Mouse (Mus musculus) intestine, embryonic 15.5 days (tissue): ENCODE measurements at regions not wholly inside any gene's neighbourhood (a gene's known extent, or its start where the extent isn't known, plus 50 kb on each side); places are given as distances from the start of the nearest gene placed in this dataset.

Experiments used
- ATAC-seq: fragments of 200-750 bp; cut with Nextera tagmentation; 2 replicates; pipeline ENCODE4 v1.8.0; 2017; ENCODE audit warnings: moderate TSS enrichment, moderate library complexity
- H3K27ac ChIP-seq: fragments of 300-500 bp; sonication (generic); 2 replicates; pipeline ENCODE4 v1.5.1; 2015; ENCODE audit warnings: mild to moderate bottlenecking, inconsistent platforms
- H3K27me3 ChIP-seq: fragments of 300-500 bp; sonication (generic); replicated peaks from 2 replicates; pipeline ENCODE4 v1.6.1; 2015; ENCODE audit warnings: inconsistent platforms
- H3K36me3 ChIP-seq: fragments of 300-500 bp; sonication (generic); 2 replicates; pipeline ENCODE4 v1.6.1; 2015; ENCODE audit warnings: inconsistent platforms
- H3K4me1 ChIP-seq: fragments of 300-500 bp; sonication (generic); replicated peaks from 2 replicates; pipeline ENCODE4 v1.6.1; 2015; ENCODE audit warnings: inconsistent platforms
- H3K4me2 ChIP-seq: fragments of 300-500 bp; sonication (generic); replicated peaks from 2 replicates; pipeline ENCODE4 v1.6.1; 2015; ENCODE audit warnings: mild to moderate bottlenecking, inconsistent platforms
- H3K4me3 ChIP-seq: fragments of 300-500 bp; sonication (generic); replicated peaks from 2 replicates; pipeline ENCODE4 v1.5.1; 2015; ENCODE audit warnings: inconsistent platforms
- H3K9ac ChIP-seq: fragments of 300-500 bp; sonication (generic); 2 replicates; pipeline ENCODE4 v1.6.1; 2015; ENCODE audit warnings: inconsistent platforms
- H3K9me3 ChIP-seq: fragments of 300-500 bp; sonication (generic); 2 replicates; pipeline ENCODE4 v1.6.1; 2016; ENCODE audit warnings: inconsistent platforms
- WGBS: fragments of 180-500 bp; shearing (Covaris S2); methylation state at CpG from one replicate; pipeline ENCODE4 v1.1.7; 2015; 5-methylcytosine and 5-hydroxymethylcytosine counted together

GRCm38 (mm10) chr4:114728235-114729000 is 93.1 kb upstream of the Gm12830 start:
- Histone ChIP-seq H3K4me2 (no peak overlapping the region), H3K4me1 (no peaks in the 10 kb centered on the region), H3K27ac (no peak overlapping the region), H3K9ac (no peak overlapping the region), H3K27me3 (no peaks in the 10 kb centered on the region), H3K4me3 (no peak overlapping the region), H3K36me3 (no peaks in the 10 kb centered on the region), H3K9me3 (no peaks in the 10 kb centered on the region)
- WGBS, result 91% methylated on average over 11 of the region's 11 CpGs
- ATAC-seq, result no peak

GRCm38 (mm10) chr4:114733256-114734004 is 88.1 kb upstream of the Gm12830 start:
- Histone ChIP-seq H3K9me3 (no peaks in the 10 kb centered on the region), H3K4me1 (no peaks in the 10 kb centered on the region), H3K4me3 (no peak overlapping the region), H3K27me3 (no peaks in the 10 kb centered on the region), H3K9ac (no peak overlapping the region), H3K4me2 (no peak overlapping the region), H3K36me3 (no peaks in the 10 kb centered on the region), H3K27ac (no peak overlapping the region)
- WGBS, result 80% methylated on average over 10 of the region's 10 CpGs
- no peak for ATAC-seq

- Histone ChIP-seq H3K27ac (no peak overlapping the region), H3K4me1 (no peaks in the 10 kb centered on the region), H3K9ac (no peak overlapping the region), H3K36me3 (no peaks in the 10 kb centered on the region), H3K4me3 (no peak overlapping the region), H3K27me3 (no peaks in the 10 kb centered on the region; the same call in 1 of the 2 replicates), H3K4me2 (no peak overlapping the region), H3K9me3 (no peaks in the 10 kb centered on the region)
- WGBS, result 23% methylated on average over 16 of the region's 16 CpGs
- no peak for ATAC-seq
These were observed 82.4 kb upstream of the Gm12830 start for GRCm38 (mm10) chr4:114738903-114739667.

DNA sequence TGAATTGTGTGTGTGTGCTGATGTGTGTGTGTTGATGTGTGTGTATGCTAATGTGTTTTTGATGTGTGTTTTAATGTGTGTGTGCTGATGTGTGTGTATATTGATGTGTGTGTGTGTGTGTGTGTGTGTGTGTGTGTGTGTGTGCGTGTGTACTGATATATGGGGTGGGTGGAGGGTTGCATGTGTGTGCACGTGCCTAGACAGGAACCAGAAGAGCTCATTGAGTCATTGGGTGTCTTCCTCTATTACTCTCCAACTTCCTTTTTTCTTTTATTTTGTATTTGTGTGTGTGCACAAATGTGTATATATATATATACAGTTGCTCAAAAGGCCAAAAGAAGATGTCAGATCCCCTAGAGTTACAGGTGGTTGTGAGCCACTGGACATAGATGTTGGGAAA is 73.4 kb upstream of the Gm12830 start:
- H3K9me3 ChIP-seq, result peaks cover 2% of the 10 kb centered on the region; the same call in 1 of the 2 replicates
- ATAC-seq, result no peak
- 63% methylated on average over 2 of the region's 2 CpGs for WGBS
- H3K4me3 ChIP-seq, result no peak overlapping the region
- no peaks in the 10 kb centered on the region for H3K36me3 ChIP-seq
- no peak overlapping the region for H3K9ac ChIP-seq
- no peaks in the 10 kb centered on the region for H3K4me1 ChIP-seq
- H3K27me3 ChIP-seq, result no peaks in the 10 kb centered on the region
- H3K27ac ChIP-seq, result no peak overlapping the region
- no peak overlapping the region for H3K4me2 ChIP-seq

DNA sequence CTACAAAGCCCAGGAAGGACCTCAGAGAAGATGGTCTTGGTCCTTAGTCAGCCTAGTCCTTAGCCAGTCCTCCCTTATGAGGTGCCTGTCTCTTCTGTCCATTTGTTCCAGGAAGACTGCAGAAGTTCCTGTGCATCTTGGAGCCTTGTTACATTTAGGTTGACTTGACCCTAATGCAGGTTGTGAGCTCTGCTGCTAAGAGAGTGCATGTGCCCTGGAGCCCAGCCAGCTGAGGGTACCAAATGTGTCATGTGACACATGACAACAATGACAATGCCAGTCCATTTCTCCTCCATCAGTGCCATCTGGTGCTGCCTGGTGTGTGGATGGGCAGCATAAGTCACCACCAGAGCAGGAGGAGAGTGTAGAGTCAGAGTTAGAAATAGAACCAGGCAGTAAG is 61.7 kb upstream of the Gm12830 start:
- H3K36me3 ChIP-seq, result no peaks in the 10 kb centered on the region
- H3K9ac ChIP-seq, result no peak overlapping the region
- H3K4me3 ChIP-seq, result no peak overlapping the region
- H3K27ac ChIP-seq, result no peak overlapping the region
- H3K4me1 ChIP-seq, result no peaks in the 10 kb centered on the region
- H3K4me2 ChIP-seq, result no peak overlapping the region
- H3K27me3 ChIP-seq, result no peaks in the 10 kb centered on the region
- no peaks in the 10 kb centered on the region for H3K9me3 ChIP-seq
- ATAC-seq, result no peak

GRCm38 (mm10) chr4:114766643-114767393 is 54.7 kb upstream of the Gm12830 start:
- Histone ChIP-seq H3K4me3 (no peak overlapping the region), H3K27ac (no peak overlapping the region), H3K4me1 (no peaks in the 10 kb centered on the region), H3K36me3 (no peaks in the 10 kb centered on the region), H3K9ac (no peak overlapping the region), H3K27me3 (no peaks in the 10 kb centered on the region), H3K4me2 (no peak overlapping the region), H3K9me3 (no peaks in the 10 kb centered on the region)
- no peak for ATAC-seq
- WGBS, result 68% methylated on average over 22 of the region's 22 CpGs
